Mouse (Mus musculus): ENCODE measurements around the gene Stxbp2.

Stxbp2 gene

GRCm38 (mm10) chr8:3628014-3628413 is 2.7 kb upstream of the Stxbp2 start:
- in situ Hi-C loops (cut with MboI; ENCODE audit: low sequenced_read_pairs), result no loop called here

GRCm38 (mm10) chr8:3631478-3631875 is 722 bp downstream of the Stxbp2 start:
- in situ Hi-C loops (cut with MboI; ENCODE audit: low sequenced_read_pairs), result no loop called here

- in situ Hi-C loops (cut with MboI; ENCODE audit: low sequenced_read_pairs), result no loop called here
Measured at GRCm38 (mm10) chr8:3645804-3646203, 15.0 kb downstream of the Stxbp2 start.

GRCm38 (mm10) chr8:3646824-3647531 is 16.2 kb downstream of the Stxbp2 start:
- in situ Hi-C loops (cut with MboI; ENCODE audit: low sequenced_read_pairs), result no loop called here

GRCm38 (mm10) chr8:3647561-3647960 is 16.8 kb downstream of the Stxbp2 start:
- in situ Hi-C loops (cut with MboI; ENCODE audit: low sequenced_read_pairs), result no loop called here

- in situ Hi-C loops (cut with MboI; ENCODE audit: low sequenced_read_pairs), result no loop called here
Measured at GRCm38 (mm10) chr8:3648268-3648667, 17.5 kb downstream of the Stxbp2 start.

GRCm38 (mm10) chr8:3648990-3649389 is 18.2 kb downstream of the Stxbp2 start:
- in situ Hi-C loops (cut with MboI; ENCODE audit: low sequenced_read_pairs), result no loop called here

GRCm38 (mm10) chr8:3652845-3653244 is 22.1 kb downstream of the Stxbp2 start:
- in situ Hi-C loops (cut with MboI; ENCODE audit: low sequenced_read_pairs), result no loop called here

- in situ Hi-C loops (cut with MboI; ENCODE audit: low sequenced_read_pairs), result no loop called here
Measured at GRCm38 (mm10) chr8:3654726-3655508, 24.2 kb downstream of the Stxbp2 start.

GRCm38 (mm10) chr8:3655526-3655925 is 24.8 kb downstream of the Stxbp2 start, which contains the start of gene Retn:
Retn (plus strand) TSS chr8:3655770.
- in situ Hi-C loops (cut with MboI; ENCODE audit: low sequenced_read_pairs), result no loop called here

GRCm38 (mm10) chr8:3656725-3657381 is 26.1 kb downstream of the Stxbp2 start:
- in situ Hi-C loops (cut with MboI; ENCODE audit: low sequenced_read_pairs), result no loop called here

GRCm38 (mm10) chr8:3660889-3661288 is 30.1 kb downstream of the Stxbp2 start:
- in situ Hi-C loops (cut with MboI; ENCODE audit: low sequenced_read_pairs), result no loop called here

GRCm38 (mm10) chr8:3664405-3664804 is 33.6 kb downstream of the Stxbp2 start:
- in situ Hi-C loops (cut with MboI; ENCODE audit: low sequenced_read_pairs), result no loop called here

GRCm38 (mm10) chr8:3665507-3665906 is 34.8 kb downstream of the Stxbp2 start, which contains the start of gene Mcemp1:
Mcemp1 (plus strand) TSS chr8:3665754.
- in situ Hi-C loops (cut with MboI; ENCODE audit: low sequenced_read_pairs), result no loop called here

GRCm38 (mm10) chr8:3670388-3670787 is 39.6 kb downstream of the Stxbp2 start:
- in situ Hi-C loops (cut with MboI; ENCODE audit: low sequenced_read_pairs), result loop anchor here (5.0 kb wide), 1 partner anchor 33 kb away; no protein-coding TSS in a partner anchor

- in situ Hi-C loops (cut with MboI; ENCODE audit: low sequenced_read_pairs), result loop anchor here (5.0 kb wide), 1 partner anchor 35 kb away; no protein-coding TSS in a partner anchor
Measured at GRCm38 (mm10) chr8:3671980-3672491, 41.3 kb downstream of the Stxbp2 start, which contains the start of gene Fcor. Fcor (minus strand) TSS chr8:3672362.

GRCm38 (mm10) chr8:3674671-3675070 is 43.9 kb downstream of the Stxbp2 start:
- in situ Hi-C loops (cut with MboI; ENCODE audit: low sequenced_read_pairs), result loop anchor here (5.0 kb wide), 1 partner anchor 37 kb away; no protein-coding TSS in a partner anchor

GRCm38 (mm10) chr8:3676131-3676992 is 45.6 kb downstream of the Stxbp2 start, which contains the start of gene Trappc5:
Trappc5 (plus strand) TSS chr8:3676299.
- in situ Hi-C loops (cut with MboI; ENCODE audit: low sequenced_read_pairs), result no loop called here

GRCm38 (mm10) chr8:3676993-3677579 is 46.3 kb downstream of the Stxbp2 start:
- in situ Hi-C loops (cut with MboI; ENCODE audit: low sequenced_read_pairs), result no loop called here

GRCm38 (mm10) chr8:3678831-3679230 is 48.1 kb downstream of the Stxbp2 start:
- in situ Hi-C loops (cut with MboI; ENCODE audit: low sequenced_read_pairs), result no loop called here
